In the genomic region with DNA sequence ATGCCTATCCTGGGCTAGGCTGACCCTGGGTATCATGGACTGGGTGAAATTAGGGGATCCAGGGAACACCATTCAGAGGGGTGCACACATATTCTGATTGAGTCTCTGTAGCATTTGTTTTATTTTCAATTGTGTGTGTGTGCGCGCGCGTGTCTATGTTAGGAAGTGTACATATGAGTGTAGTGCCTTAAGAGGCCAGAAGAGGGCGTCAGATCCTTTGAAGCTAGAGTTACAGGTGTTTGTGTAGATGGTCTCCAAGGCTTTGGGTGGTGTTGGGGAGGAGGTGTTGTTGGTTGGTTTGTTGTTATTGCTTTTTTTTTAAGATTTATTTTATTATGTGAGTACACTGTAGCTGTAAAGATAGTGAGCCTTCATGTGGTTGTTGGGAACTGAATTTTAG, we compare ENCODE assay signal across 22 mouse cellular contexts.
A peak's percentile ranks its signal among the peaks of the same experiment; 100 is the strongest.
DNase-seq lines count a peak whose midpoint lies in the region; ATAC-seq and TF ChIP-seq lines count a peak whose summit lies in the region.
"Had no signal": no experiment of that assay in that cellular context is flagged by ENCODE, and none has a peak within 500 bp of the region (broad histone marks: within the 10 kb centered on the region; RNA-seq: fewer than 3 reads in every experiment).

No protein-coding gene starts in this region.

- no peaks in the 10 kb centered on the region for H3K9me3 ChIP-seq in intestine, postnatal 0 days (ENCODE audit: control insufficient read depth)
- no peaks in the 10 kb centered on the region for H3K9me3 ChIP-seq in intestine, embryonic 15.5 days
- H3K9me3 ChIP-seq in ES-E14 (ENCODE audit: control insufficient read depth, insufficient read depth, low read depth, low read length) = no peaks in the 10 kb centered on the region
- H3K9me3 ChIP-seq: forebrain, embryonic 10.5 days; heart, embryonic 15.5 days; kidney, embryonic 15.5 days; limb, embryonic 13.5 days; liver, embryonic 13.5 days; midbrain, embryonic 12.5 days had no signal

- H3K9ac ChIP-seq in intestine, postnatal 0 days (ENCODE audit: low read depth, low read length) = no peak overlapping the region
- no peak overlapping the region for H3K9ac ChIP-seq in intestine, embryonic 15.5 days
- no peak overlapping the region for H3K9ac ChIP-seq in ES-E14 (ENCODE audit: insufficient read depth, low read depth, low read length, poor library complexity, severe bottlenecking)
- H3K9ac ChIP-seq: heart, embryonic 15.5 days; hindbrain, embryonic 14.5 days; kidney, embryonic 15.5 days; limb, embryonic 13.5 days; liver, embryonic 13.5 days; midbrain, embryonic 12.5 days had no signal

- H3K4me1 ChIP-seq in intestine, postnatal 0 days (replicated peaks; ENCODE audit: control insufficient read depth, insufficient read depth, low read length) = no peaks in the 10 kb centered on the region
- no peaks in the 10 kb centered on the region for H3K4me1 ChIP-seq in intestine, embryonic 15.5 days (replicated peaks)
- no peaks in the 10 kb centered on the region for H3K4me1 ChIP-seq in ES-E14 (ENCODE audit: control insufficient read depth in 2 of 2, insufficient read depth in 2 of 2, low read length in 2 of 2, poor library complexity in 1 of 2)
- H3K4me1 ChIP-seq: heart, embryonic 15.5 days; limb, embryonic 13.5 days; liver, embryonic 13.5 days; midbrain, embryonic 12.5 days had no signal

- 65% methylated on average over 5 of the region's 5 CpGs for WGBS in intestine, postnatal 0 days
- WGBS in intestine, embryonic 15.5 days = 70% methylated on average over 5 of the region's 5 CpGs

- ATAC-seq in intestine, postnatal 0 days = no peak
- ATAC-seq in intestine, embryonic 15.5 days = no peak
- ATAC-seq: intestine, embryonic 16.5 days; lung, postnatal 0 days had no signal

- no peak overlapping the region for H3K4me2 ChIP-seq in intestine, postnatal 0 days (replicated peaks; ENCODE audit: low read depth)
- no peak overlapping the region for H3K4me2 ChIP-seq in intestine, embryonic 15.5 days (replicated peaks)
- H3K4me2 ChIP-seq: heart, embryonic 15.5 days; hindbrain, embryonic 14.5 days; kidney, embryonic 15.5 days; limb, embryonic 13.5 days; liver, embryonic 13.5 days; midbrain, embryonic 12.5 days had no signal

- in situ Hi-C loops in ES-E14 (cut with MboI; ENCODE audit: low sequenced_read_pairs in 2 of 2, unreplicated experiment in 2 of 2) = no loop called here

- H3K36me3 ChIP-seq in intestine, postnatal 0 days (ENCODE audit: control insufficient read depth, insufficient read depth) = no peaks in the 10 kb centered on the region
- H3K36me3 ChIP-seq in intestine, embryonic 15.5 days = no peaks in the 10 kb centered on the region
- no peaks in the 10 kb centered on the region for H3K36me3 ChIP-seq in ES-E14 (ENCODE audit: control insufficient read depth, insufficient read depth, low read length, poor library complexity, severe bottlenecking)
- H3K36me3 ChIP-seq: forebrain, embryonic 10.5 days; heart, embryonic 15.5 days; kidney, embryonic 15.5 days; limb, embryonic 13.5 days; liver, embryonic 13.5 days; midbrain, embryonic 12.5 days had no signal

- no peaks in the 10 kb centered on the region for H3K27me3 ChIP-seq in intestine, postnatal 0 days (replicated peaks; ENCODE audit: control insufficient read depth, insufficient read depth, low read length)
- H3K27me3 ChIP-seq in intestine, embryonic 15.5 days (replicated peaks) = no peaks in the 10 kb centered on the region
- H3K27me3 ChIP-seq: heart, embryonic 15.5 days; kidney, embryonic 15.5 days; limb, embryonic 13.5 days; liver, embryonic 13.5 days; midbrain, embryonic 12.5 days had no signal

- 0 out of 2 replicates have a peak, but pooled peaks have one; percentile 13 for TF ChIP-seq CTCF in intestine, postnatal 0 days (IDR thresholded peaks at IDR 0.05; ENCODE audit: low read depth)
- TF ChIP-seq CTCF in brain, embryonic 14.5 days (IDR thresholded peaks at IDR 0.05; ENCODE audit: borderline replicate concordance, extremely low read depth, insufficient read depth, insufficient read length) = peak; percentile 21; the same call in 1 of the 2 replicates

- H3K4me3 ChIP-seq in intestine, postnatal 0 days (ENCODE audit: low read depth, low read length) = no peak overlapping the region
- no peak overlapping the region for H3K4me3 ChIP-seq in intestine, embryonic 15.5 days (replicated peaks)
- H3K4me3 ChIP-seq in ES-E14 (ENCODE audit: insufficient read depth in 1 of 2, low read depth in 1 of 2, low read length in 2 of 2, poor library complexity in 1 of 2, severe bottlenecking in 1 of 2) = no peak overlapping the region
- H3K4me3 ChIP-seq: forebrain, embryonic 10.5 days; heart, embryonic 15.5 days; kidney, embryonic 15.5 days; limb, embryonic 13.5 days; liver, embryonic 13.5 days; midbrain, embryonic 12.5 days had no signal

- H3K27ac ChIP-seq in intestine, postnatal 0 days (ENCODE audit: low read depth, low read length) = no peak overlapping the region
- no peak overlapping the region for H3K27ac ChIP-seq in intestine, embryonic 15.5 days
- H3K27ac ChIP-seq in ES-E14 (ENCODE audit: insufficient read depth, low read depth, low read length, poor library complexity, severe bottlenecking) = no peak overlapping the region
- H3K27ac ChIP-seq: forebrain, embryonic 10.5 days; heart, embryonic 15.5 days; hindbrain, embryonic 14.5 days; kidney, embryonic 15.5 days; limb, embryonic 13.5 days; liver, embryonic 13.5 days; midbrain, embryonic 12.5 days had no signal

- DNase-seq in A20 (ENCODE audit: low read depth, low spot score) (peak; percentile 8), ES-E14 (ENCODE audit: low read depth, low spot score) (peak; percentile 29)
- DNase-seq in brain, embryonic 14.5 days (ENCODE audit: low read depth) = no peak
- DNase-seq in cerebellum, adult 11-12 months = no peak
- DNase-seq in adrenal gland, postnatal 36 days = no peak
- no peak for DNase-seq in heart, postnatal 10 days
- DNase-seq: adrenal gland, adult 8-10 months; cerebellum, postnatal 10 days; heart, postnatal 4 days; kidney, postnatal 4 days; liver, embryonic 13.5 days; right cerebral cortex, postnatal 14 days had no signal

- no peak for TF ChIP-seq POLR2A in brain, embryonic 14.5 days (IDR thresholded peaks at IDR 0.05; ENCODE audit: borderline replicate concordance, extremely low read depth, insufficient read depth, insufficient read length, poor library complexity, severe bottlenecking)

- intact Hi-C loops in heart, postnatal 10 days (cut with DNase I) = no loop called here

TF ChIP-seq in ES-E14, 5 proteins besides CTCF, POLR2A, EP300 and RAD21:
- TF ChIP-seq HCFC1 (IDR thresholded peaks at IDR 0.05; ENCODE audit: borderline replicate concordance, insufficient read depth, low read length) (no peak), CHD2 (IDR thresholded peaks at IDR 0.05; ENCODE audit: low read depth, low read length) (no peak), ZC3H11A (IDR thresholded peaks at IDR 0.05; ENCODE audit: borderline replicate concordance, low read depth, low read length) (no peak), ZNF384 (IDR thresholded peaks at IDR 0.05; ENCODE audit: low read depth, low read length) (no peak), MAFK (IDR thresholded peaks at IDR 0.05; ENCODE audit: insufficient read depth, low read depth, low read length) (no peak)

Comparison
In these comparisons a context has a peak if more than half of its experiments do, and no peak if none do; other contexts are left out.
1. DNase-seq: peak in A20 (single experiment) and ES-E14 (single experiment); none in brain, embryonic 14.5 days (single experiment), cerebellum, adult 11-12 months (single experiment), adrenal gland, postnatal 36 days (0 of 2) and heart, postnatal 10 days (0 of 2).